Mouse (Mus musculus): ENCODE measurements at regions not wholly inside any gene's neighbourhood (a gene's known extent, or its start where the extent isn't known, plus 50 kb on each side); places are given as distances from the start of the nearest gene placed in this dataset.

GRCm38 (mm10) chr6:100176914-100177560, 110.2 kb downstream of the Rybp start:
- DNase-seq, result no peak

- peak; percentile 91 for DNase-seq
These were observed 116.5 kb downstream of the Rybp start for GRCm38 (mm10) chr6:100170711-100171348.

GRCm38 (mm10) chr6:100167321-100167720, 120.0 kb downstream of the Rybp start:
- no peak for DNase-seq

- no peak for DNase-seq
These were observed 121.5 kb downstream of the Rybp start for GRCm38 (mm10) chr6:100165746-100166145.

- DNase-seq, result no peak
These were observed 123.1 kb downstream of the Rybp start for GRCm38 (mm10) chr6:100164162-100164561.

GRCm38 (mm10) chr6:100163814-100164130, 123.5 kb downstream of the Rybp start:
- DNase-seq, result no peak

GRCm38 (mm10) chr6:100162961-100163813, 124.1 kb downstream of the Rybp start:
- DNase-seq, result peak; percentile 76

- no peak for DNase-seq
These were observed 126.6 kb downstream of the Rybp start for GRCm38 (mm10) chr6:100160670-100161069.

GRCm38 (mm10) chr6:100159817-100160216, 127.5 kb downstream of the Rybp start:
- no peak for DNase-seq

- DNase-seq, result no peak
These were observed 128.0 kb downstream of the Rybp start for GRCm38 (mm10) chr6:100159246-100159645.

GRCm38 (mm10) chr6:100157288-100157687, 130.0 kb downstream of the Rybp start:
- peak; percentile 16 for DNase-seq

GRCm38 (mm10) chr6:100156163-100156562, 131.1 kb downstream of the Rybp start:
- DNase-seq, result no peak

GRCm38 (mm10) chr6:100155676-100156075, 131.6 kb downstream of the Rybp start:
- DNase-seq, result no peak

GRCm38 (mm10) chr6:100151447-100151846, 135.8 kb downstream of the Rybp start:
- DNase-seq, result no peak

GRCm38 (mm10) chr6:100150703-100151208, 136.5 kb downstream of the Rybp start:
- no peak for DNase-seq

GRCm38 (mm10) chr6:100149458-100149852, 137.8 kb downstream of the Rybp start:
- DNase-seq, result no peak

GRCm38 (mm10) chr6:100148751-100149457, 138.4 kb downstream of the Rybp start:
- DNase-seq, result no peak

GRCm38 (mm10) chr6:100146360-100146935, 140.8 kb downstream of the Rybp start:
- peak; percentile 19 for DNase-seq

- DNase-seq, result no peak
These were observed 141.4 kb downstream of the Rybp start for GRCm38 (mm10) chr6:100145869-100146268.

GRCm38 (mm10) chr6:100144544-100145287, 142.6 kb downstream of the Rybp start:
- DNase-seq, result no peak

GRCm38 (mm10) chr6:100143586-100144301, 143.5 kb downstream of the Rybp start:
- peak; percentile 86 for DNase-seq
